Mouse (Mus musculus) ovary, postnatal 10 days (tissue): ENCODE results near the gene Irf2bpl.

ENCODE experiments used
- DNase-seq: peaks from one replicate; pipeline ENCODE4 v3.0.0; 2022; ENCODE audit warnings: low spot score

The Irf2bpl gene

DNA sequence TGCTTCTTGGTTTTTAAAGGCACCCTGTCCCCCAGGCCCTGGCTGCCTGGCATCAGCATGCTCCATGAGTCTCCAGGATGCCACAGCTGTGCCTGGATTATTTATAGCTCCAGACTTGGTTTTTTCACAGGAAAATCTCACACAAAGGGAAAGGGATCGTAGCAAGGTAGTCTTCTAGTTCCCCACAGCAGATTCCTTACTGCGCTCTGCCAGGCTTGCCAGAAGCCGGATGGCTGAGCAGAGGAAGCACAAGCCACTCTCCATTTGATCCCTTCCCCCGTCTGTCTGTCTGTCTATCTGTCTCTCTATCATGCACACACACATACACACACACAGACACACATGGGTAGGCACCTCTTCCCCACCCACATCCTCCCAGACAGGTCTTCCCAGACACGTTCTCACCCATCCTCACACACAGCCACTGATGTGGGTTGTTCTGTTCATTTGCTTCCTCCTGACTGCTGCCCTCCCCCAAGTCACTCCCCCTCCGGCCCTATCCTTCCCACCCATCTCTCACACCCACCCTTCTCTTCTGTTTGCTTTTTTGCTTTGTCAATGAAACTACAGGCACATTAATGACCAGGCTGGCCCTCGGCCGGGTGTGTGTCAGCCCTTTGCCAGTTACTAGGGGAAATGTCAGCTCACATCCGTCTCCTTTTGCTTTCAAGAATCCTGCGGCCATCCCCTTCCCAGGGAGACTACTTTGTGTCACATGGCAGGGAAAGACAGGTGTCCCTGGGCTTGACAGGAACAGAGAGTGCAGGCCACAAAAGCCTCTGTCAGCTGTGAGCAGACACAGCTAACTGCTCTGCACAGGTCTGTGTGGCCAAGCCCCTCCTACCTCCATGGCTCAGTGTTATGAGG is 24.4 kb downstream of the Irf2bpl start:
- no peak for DNase-seq

GRCm38 (mm10) chr12:86858983-86859872 is 25.4 kb downstream of the Irf2bpl start:
- DNase-seq, result no peak

DNA sequence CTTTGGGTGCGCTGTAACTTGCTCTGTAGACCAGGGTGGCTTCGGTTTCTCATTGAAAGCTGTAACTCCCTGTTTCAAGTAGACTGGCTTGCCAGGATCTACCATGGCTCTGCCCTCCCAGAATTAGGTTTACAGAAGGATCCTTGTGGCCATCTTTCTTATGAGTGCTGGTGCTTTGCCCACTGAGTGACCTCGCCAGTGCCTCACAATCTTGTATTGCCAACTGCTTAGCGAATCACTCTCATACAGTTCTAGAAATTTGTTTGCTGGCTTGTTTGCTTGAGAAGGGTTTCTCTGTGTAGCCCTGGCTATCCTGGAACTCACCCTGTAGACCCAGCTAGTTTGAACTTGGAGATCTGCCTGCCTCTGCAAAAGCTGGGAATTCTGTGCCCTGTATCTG is 26.1 kb downstream of the Irf2bpl start:
- no peak for DNase-seq

- no peak for DNase-seq
These were observed 27.3 kb downstream of the Irf2bpl start for GRCm38 (mm10) chr12:86857290-86857689.

DNA sequence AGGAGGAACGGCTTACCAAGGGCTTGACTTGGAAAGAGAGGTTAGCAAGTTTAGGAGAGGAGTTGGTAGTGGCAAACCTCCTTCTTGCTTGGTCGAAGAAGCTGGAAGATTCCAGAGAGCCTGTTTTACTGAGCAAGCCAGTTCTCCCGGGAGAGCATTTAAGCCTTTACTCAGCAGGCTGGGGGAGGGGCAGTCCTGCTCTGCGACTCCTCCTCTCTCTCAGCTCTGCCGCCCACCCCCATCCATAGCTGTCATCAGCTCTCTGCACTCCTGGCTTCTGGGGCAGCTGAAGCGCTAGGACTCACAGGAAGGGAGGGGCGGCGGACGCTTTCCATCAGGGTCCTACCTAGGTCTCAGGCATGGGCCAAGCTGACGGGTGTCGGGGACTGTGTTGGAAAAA is 28.9 kb downstream of the Irf2bpl start:
- no peak for DNase-seq

DNA sequence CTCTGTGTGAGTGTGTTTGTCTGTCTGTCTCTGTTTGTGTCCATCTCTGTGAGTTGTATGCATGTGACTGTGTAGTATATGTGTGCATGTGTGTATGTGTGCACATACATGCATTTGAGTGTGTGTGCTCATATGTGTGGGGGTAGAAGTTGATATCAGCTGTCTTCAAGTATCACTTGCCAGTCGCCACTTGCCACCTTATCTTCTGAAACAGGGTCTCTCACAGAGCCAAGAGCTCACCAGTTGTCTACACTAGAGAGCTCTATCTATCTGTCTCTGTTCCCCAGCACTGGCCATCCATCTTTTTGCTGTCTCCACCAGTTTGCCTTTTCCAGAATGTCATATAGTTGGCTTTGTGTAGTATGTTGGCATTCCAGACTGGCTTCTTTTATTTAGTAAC is 31.1 kb downstream of the Irf2bpl start:
- no peak for DNase-seq

DNA sequence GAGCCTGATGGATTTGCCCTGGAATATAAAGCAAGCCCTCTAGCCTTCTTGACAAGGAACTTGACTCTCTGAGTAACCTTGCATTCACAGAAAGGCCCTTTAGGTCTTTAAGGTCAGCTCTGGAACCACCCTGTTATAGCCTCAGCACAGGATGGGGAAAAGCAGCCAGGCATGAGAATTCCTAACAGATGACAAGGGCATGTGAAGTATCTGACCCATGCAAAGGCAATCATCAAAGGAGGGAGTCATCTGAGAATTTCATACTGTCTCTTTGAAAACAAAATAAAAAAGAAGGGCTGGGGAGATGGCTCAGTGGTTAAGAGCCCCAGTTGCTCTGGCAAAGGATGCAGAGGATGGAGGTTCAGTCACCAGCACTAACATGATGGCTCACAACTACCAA is 33.3 kb downstream of the Irf2bpl start:
- no peak for DNase-seq

DNA sequence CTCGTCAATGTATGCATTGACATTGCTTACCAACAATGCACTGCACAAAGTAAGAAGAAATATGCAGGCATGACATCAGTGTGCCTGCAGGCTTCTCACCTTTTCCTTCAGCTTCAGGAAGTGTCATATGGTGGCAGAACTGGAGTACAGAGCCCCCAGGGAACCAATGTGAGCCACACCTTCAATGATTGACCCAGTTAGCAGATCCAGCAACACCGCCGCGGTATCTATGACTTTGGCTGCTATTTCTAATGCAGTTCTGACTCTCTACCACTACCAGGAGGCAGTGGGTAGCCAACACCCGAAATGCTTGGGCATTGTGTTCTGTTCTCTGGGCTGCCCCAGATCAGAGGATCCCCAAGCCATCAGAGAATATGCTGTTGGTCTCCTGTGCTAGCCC is 33.9 kb downstream of the Irf2bpl start:
- no peak for DNase-seq

- DNase-seq, result no peak
These were observed 34.5 kb downstream of the Irf2bpl start for GRCm38 (mm10) chr12:86849945-86850626.

DNA sequence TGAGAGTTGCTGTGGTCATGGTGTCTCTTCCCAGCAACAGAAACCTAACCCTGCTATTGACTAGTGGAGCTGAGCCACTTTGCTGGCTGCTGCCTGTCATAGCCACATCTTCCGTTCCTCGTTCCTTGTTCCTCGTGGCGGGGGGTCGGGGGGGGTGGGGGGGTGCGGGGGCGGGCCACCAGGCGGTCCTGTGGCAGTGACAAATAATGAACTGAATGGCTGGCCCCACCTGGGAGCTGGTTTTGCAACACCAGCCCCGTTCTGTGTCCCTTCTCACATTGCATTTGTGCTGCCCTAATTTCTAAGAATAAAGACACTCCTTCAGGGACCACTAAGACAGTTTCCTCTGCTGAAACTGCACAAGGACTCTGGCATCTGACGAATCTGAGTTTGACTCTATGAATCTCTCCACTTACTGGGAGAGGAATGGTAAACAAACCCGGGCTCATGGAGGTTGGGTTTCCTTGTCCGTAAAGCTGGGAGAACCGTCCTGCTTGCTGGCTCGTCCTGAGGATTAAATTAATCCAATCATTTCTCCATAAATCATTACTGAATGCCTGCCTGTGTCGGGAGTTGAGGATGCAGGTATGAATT is 41.6 kb downstream of the Irf2bpl start:
- no peak for DNase-seq

GRCm38 (mm10) chr12:86840526-86840925 is 44.1 kb downstream of the Irf2bpl start:
- no peak for DNase-seq

DNA sequence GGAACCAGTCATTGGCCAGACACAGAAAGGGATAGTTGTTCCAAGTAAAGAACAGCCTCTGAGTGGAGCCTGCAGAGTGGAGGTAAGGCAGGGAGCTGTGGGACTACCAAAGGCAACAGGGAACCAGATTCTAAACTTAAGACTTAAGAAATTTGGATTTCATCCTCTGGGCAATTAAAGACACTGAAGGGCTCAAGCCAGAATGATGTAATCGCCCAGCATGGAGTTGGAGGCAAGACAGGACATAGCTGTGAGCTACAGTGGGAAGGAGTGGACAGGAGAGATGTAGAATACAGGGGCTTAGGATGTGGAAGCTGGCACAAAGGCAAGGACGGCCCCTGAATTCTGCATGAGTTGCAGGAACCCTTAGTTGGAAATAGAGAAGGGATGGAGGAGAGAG is 46.4 kb downstream of the Irf2bpl start:
- no peak for DNase-seq

DNA sequence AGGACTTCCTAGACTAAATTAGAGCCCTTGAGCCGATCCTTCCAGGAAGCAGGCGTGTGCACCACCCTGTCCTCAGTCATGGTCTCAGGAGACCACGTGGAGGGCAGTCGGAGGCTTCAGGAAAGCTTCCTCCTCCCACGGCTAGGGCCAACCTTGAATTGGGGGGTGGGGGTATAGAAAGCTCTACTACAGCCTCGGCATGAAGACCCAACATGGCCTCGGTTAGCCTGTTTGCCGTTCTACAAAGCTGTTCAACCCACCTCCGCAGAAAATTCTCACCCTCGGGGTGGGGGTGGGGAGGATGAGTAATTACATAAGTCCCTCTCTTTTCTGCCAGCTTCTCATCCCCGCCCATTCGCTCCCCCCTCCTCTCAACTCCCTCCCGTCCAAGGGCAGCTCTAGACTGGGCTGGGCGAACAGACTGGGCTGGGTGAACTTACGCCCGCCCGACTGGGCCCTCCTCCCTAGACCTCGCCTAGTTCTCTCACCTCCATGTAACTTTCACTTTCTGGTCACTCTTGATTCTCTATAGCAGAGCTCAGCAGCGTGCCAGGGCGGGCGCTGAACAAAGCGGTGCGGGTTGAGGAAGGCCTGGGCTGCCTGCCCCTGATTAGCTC is 48.1 kb downstream of the Irf2bpl start:
- no peak for DNase-seq

GRCm38 (mm10) chr12:86835899-86836298 is 48.7 kb downstream of the Irf2bpl start:
- DNase-seq, result no peak

DNA sequence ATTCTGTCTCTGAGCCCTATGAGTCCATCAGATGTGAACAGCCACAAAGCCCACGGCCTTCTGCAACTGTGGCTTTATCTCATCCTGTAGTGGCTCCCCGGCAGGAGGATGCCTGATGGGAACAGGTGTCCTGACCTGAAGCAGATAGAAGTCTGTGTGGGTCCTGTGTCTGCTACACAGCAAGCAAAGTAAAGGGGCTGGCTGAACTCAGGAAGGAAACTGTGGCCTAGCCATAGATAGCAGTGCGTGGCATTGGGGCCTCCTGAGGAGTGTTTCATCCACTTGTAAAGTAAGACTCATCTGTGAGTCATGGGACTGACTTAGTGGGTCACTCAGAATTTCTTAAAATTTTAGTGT is 50.2 kb downstream of the Irf2bpl start:
- DNase-seq, result no peak

DNA sequence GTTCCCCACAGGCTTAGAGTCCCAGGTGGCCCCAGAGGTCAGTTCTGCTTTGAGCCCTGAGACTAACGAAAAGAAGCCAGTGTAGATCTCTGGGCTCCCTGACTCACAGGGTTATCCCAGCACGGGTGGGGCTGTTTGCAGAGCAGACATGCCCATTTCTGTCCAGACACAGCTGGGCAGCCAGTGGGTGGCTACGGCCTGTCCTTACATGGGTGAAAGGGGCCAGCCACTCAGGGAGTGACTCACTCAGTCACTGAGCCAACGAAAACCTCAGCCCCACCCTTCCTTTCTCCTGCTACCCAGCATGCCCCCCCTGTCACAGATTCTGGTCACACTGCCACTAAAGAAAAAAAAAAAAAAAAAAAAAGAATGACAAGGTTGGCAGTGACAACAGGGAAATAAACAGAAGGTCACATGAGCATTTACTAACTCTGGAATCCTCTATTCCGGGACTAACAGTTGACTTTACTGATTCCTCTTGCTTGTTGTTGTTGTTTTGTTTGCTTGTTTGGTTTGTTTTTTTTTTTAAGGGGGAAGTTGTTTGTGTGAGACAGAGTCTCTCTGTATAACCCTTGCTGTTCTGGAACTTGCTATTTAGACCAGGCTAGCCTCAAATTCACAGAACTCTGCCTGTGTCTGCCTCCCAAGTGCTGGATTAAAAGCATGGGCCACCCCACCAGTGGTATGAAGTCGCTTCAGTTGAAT is 50.7 kb downstream of the Irf2bpl start:
- no peak for DNase-seq

DNA sequence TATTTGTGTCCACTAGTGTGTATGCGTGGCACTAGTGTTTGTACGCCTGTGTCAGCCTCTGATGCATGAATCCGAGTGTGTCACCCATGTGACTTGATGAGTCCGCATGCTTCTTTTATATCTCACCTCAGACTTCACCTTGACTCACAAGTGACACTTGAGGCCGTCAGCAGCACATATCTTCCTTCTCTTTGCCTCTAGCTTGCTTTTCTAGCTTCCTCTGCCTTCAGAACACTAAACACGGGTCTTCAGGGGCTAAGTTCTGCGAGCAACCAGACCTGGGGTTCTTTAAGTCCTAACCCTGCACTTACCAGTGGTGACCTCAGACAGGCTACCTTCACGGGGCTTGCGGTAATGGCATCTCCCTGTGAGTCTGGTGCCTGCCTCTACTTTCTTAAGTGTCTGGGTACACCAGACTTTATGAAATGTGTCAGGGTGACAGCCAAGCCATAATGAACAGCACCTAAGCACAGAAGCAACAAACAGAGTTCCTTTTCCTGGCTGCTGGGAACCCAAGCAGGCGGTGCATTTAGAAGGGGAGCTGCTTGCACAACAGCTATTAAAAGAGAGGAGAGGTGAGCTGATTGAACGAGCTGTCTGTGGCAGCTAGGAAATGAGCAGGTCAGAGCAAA is 51.9 kb downstream of the Irf2bpl start:
- DNase-seq, result no peak

DNA sequence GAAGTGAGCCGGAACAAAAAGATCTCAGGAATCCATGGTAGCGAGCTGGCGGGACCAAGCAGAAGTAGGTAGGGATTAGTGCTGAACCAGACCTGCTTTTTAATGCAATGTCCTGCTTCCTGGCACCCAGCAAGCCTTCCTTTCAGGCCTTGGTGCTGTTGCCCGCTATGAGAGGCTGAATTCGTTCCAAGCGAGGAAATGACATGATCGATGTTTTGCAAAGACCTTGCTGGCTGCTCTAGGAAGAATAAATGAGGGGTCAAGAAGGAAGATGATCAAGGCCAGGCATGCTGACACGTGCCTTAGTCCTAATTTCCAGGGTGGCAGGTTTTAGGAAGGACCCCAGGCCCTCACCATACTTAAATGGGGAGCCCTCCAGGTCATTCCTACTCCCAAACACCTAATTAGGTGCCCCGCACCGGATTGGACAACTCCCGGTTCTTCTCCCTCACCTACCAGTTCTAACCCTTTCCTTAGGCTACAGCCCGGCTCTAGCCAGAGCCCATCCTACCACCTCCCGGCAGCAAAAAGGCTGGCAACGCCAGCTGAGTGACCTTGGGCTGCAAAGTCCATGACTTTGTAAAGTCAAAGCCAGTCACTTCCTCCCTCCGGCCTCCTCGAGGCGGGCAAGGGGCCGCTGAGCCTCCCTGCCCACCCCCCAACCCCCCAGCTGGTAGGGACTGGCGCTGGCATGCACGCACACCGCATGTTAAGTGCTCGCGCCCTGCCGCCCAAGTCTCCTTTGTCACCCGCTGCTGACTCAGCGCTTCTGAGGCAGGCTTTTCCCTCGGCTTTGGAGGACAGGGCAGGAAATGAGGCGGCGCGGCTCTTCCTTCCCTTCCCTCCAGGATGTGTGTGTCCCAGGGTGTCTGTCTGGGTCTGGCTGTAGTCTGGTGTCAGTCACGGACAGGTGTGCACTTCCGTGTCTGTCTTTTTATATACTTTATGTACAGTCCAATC is 52.7 kb downstream of the Irf2bpl start:
- no peak for DNase-seq
